Mouse (Mus musculus) adipocyte (in vitro differentiated cells): Measurements from ENCODE around the gene Trim7.
"Not testable (repeated sequence)": the region's sequence is repeated elsewhere in the genome, so short reads cannot be mapped to it uniquely, and the experiment has no call there.

Experiments
- DNase-seq: peaks from one replicate; pipeline ENCODE4 v3.0.0-alpha.2; 2016; ENCODE audit warnings: low spot score

Gene Trim7

GRCm38 (mm10) chr11:48823536-48823972 lies 2.4 kb upstream of the Trim7 start:
- peak; percentile 84 for DNase-seq

- no peak for DNase-seq
These were observed 1.6 kb upstream of the Trim7 start for GRCm38 (mm10) chr11:48824311-48824830.

GRCm38 (mm10) chr11:48826752-48827096 lies 784 bp downstream of the Trim7 start:
- no peak for DNase-seq

- no peak for DNase-seq
These were observed 2.0 kb downstream of the Trim7 start for GRCm38 (mm10) chr11:48827926-48828325.

- no peak for DNase-seq
These were observed 4.3 kb downstream of the Trim7 start for GRCm38 (mm10) chr11:48830279-48830678.

- no peak for DNase-seq
These were observed 5.3 kb downstream of the Trim7 start for GRCm38 (mm10) chr11:48831273-48831672.

GRCm38 (mm10) chr11:48833078-48833730 lies 7.3 kb downstream of the Trim7 start:
- no peak for DNase-seq

GRCm38 (mm10) chr11:48833731-48834639 lies 8.0 kb downstream of the Trim7 start:
- DNase-seq: peak; percentile 92

- no peak for DNase-seq
These were observed 10.0 kb downstream of the Trim7 start for GRCm38 (mm10) chr11:48835923-48836322.

GRCm38 (mm10) chr11:48836990-48837309 lies 11.0 kb downstream of the Trim7 start:
- DNase-seq: no peak

GRCm38 (mm10) chr11:48837310-48838180 lies 11.6 kb downstream of the Trim7 start:
- no peak for DNase-seq

GRCm38 (mm10) chr11:48838181-48838797 lies 12.3 kb downstream of the Trim7 start:
- DNase-seq: peak; percentile 32

- DNase-seq: no peak
These were observed 13.1 kb downstream of the Trim7 start for GRCm38 (mm10) chr11:48838879-48839680.

GRCm38 (mm10) chr11:48840805-48841204 lies 14.9 kb downstream of the Trim7 start:
- DNase-seq: no peak

GRCm38 (mm10) chr11:48841213-48841612 lies 15.3 kb downstream of the Trim7 start:
- no peak for DNase-seq

GRCm38 (mm10) chr11:48842378-48842792 lies 16.4 kb downstream of the Trim7 start:
- no peak for DNase-seq

GRCm38 (mm10) chr11:48843202-48843601 lies 17.3 kb downstream of the Trim7 start:
- no peak for DNase-seq

GRCm38 (mm10) chr11:48844309-48844708 lies 18.4 kb downstream of the Trim7 start:
- DNase-seq: no peak

- DNase-seq: no peak
These were observed 19.4 kb downstream of the Trim7 start for GRCm38 (mm10) chr11:48845244-48845815.

GRCm38 (mm10) chr11:48846362-48846761 lies 20.4 kb downstream of the Trim7 start:
- not testable (repeated sequence) for DNase-seq

GRCm38 (mm10) chr11:48846881-48847280 lies 20.9 kb downstream of the Trim7 start:
- DNase-seq: no peak
